Mouse (Mus musculus) liver, embryonic 15.5 days (tissue): ENCODE data around the gene Hopx. TPM values are rescaled to one million over a fixed set of nuclear protein-coding genes. Genes with fewer than 3 reads are reported as not detected.

ENCODE experiments used
- ATAC-seq: fragments of 200-750 bp; cut with Nextera tagmentation; 2 replicates; pipeline ENCODE4 v1.8.0; 2017; ENCODE audit warnings: moderate number of reproducible peaks, mild to moderate bottlenecking, moderate library complexity; ENCODE audit not compliant: insufficient read depth
- H3K27ac ChIP-seq: fragments of 300-500 bp; sonication (generic); replicated peaks from 2 replicates; pipeline ENCODE4 v1.5.1; 2015; ENCODE audit warnings: mild to moderate bottlenecking, inconsistent platforms
- H3K27me3 ChIP-seq: fragments of 300-500 bp; sonication (generic); 2 replicates; pipeline ENCODE4 v1.6.1; 2015; ENCODE audit warnings: mild to moderate bottlenecking, inconsistent platforms
- H3K36me3 ChIP-seq: fragments of 300-500 bp; sonication (generic); replicated peaks from 2 replicates; pipeline ENCODE4 v1.6.1; 2015; ENCODE audit warnings: moderate library complexity, mild to moderate bottlenecking, inconsistent platforms
- H3K4me1 ChIP-seq: fragments of 300-500 bp; sonication (generic); replicated peaks from 2 replicates; pipeline ENCODE4 v1.6.1; 2015; ENCODE audit warnings: inconsistent platforms
- H3K4me2 ChIP-seq: fragments of 300-500 bp; sonication (generic); 2 replicates; pipeline ENCODE4 v1.6.1; 2015; ENCODE audit warnings: moderate library complexity, mild to moderate bottlenecking, inconsistent platforms
- H3K4me3 ChIP-seq: fragments of 300-500 bp; sonication (generic); replicated peaks from 2 replicates; pipeline ENCODE4 v1.5.1; 2015; ENCODE audit warnings: mild to moderate bottlenecking, inconsistent platforms
- H3K9ac ChIP-seq: fragments of 300-500 bp; sonication (generic); 2 replicates; pipeline ENCODE4 v1.6.1; 2015; ENCODE audit warnings: moderate library complexity, mild to moderate bottlenecking, inconsistent platforms
- H3K9me3 ChIP-seq: fragments of 300-500 bp; sonication (generic); replicated peaks from 2 replicates; pipeline ENCODE4 v1.6.1; 2016; ENCODE audit warnings: inconsistent platforms
- WGBS: fragments of 180-500 bp; shearing (Covaris S2); methylation state at CpG from one replicate; pipeline ENCODE4 v1.1.7; 2015; ENCODE audit warnings: mixed read lengths; ENCODE audit not compliant: insufficient replicate concordance; 5-methylcytosine and 5-hydroxymethylcytosine counted together
- polyA plus RNA-seq: library from polyadenylated mRNA; unstranded; fragments of >200 nt; fragmentation: Nextera tagmentation; extraction: Ambion mirVana; gene quantifications from 2 replicates; pipeline ENCODE4 v1.2.1, GENCODE M21; 2015

Hopx gene
- polyA plus RNA-seq, 1 experiment from 2014 or later: 0.13 TPM

DNA sequence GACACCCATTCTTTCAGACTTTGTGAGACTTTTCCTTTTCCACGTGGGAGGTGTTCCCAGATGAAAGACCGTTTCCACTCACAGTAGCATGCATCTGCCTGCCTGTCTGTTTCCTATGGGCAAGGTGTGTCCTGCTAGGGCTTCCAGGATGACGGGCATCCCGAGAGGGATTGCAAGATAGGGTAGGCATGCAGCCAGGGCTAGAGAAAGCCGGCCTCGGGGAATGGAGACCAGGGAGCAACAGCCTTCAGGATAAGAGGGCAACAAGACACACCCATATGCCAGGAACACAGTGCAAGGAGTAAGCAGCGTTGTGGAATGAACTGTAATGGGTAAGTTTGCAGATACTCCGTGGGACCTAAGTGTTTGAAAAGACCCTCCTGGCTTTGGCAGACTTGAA, 47.6 kb downstream of the Hopx start:
- no peak overlapping the region for H3K27ac ChIP-seq
- H3K27me3 ChIP-seq: peaks cover 6% of the 10 kb centered on the region; the same call in 1 of the 2 replicates
- no peaks in the 10 kb centered on the region for H3K36me3 ChIP-seq
- ATAC-seq: no peak
- 59% methylated on average over 8 of the region's 8 CpGs for WGBS
- H3K9ac ChIP-seq: no peak overlapping the region
- no peaks in the 10 kb centered on the region for H3K4me1 ChIP-seq
- H3K4me2 ChIP-seq: no peak overlapping the region
- H3K4me3 ChIP-seq: no peak overlapping the region
- H3K9me3 ChIP-seq: no peaks in the 10 kb centered on the region

- no peak for ATAC-seq
- H3K9ac ChIP-seq: no peak overlapping the region
- H3K27ac ChIP-seq: no peak overlapping the region
- no peaks in the 10 kb centered on the region for H3K36me3 ChIP-seq
- peak overlapping the region; percentile 29 for H3K4me2 ChIP-seq
- H3K9me3 ChIP-seq: no peaks in the 10 kb centered on the region
- 0 out of 2 replicates have a peak overlapping the region, but pooled peaks have one; percentile 11 for H3K4me3 ChIP-seq
- H3K4me1 ChIP-seq: no peaks in the 10 kb centered on the region
- WGBS: 25% methylated on average over 17 of the region's 17 CpGs
- H3K27me3 ChIP-seq: peaks cover 6% of the 10 kb centered on the region; the same call in 1 of the 2 replicates
These were observed 53.4 kb downstream of the Hopx start for GRCm38 (mm10) chr5:77061372-77062038.

DNA sequence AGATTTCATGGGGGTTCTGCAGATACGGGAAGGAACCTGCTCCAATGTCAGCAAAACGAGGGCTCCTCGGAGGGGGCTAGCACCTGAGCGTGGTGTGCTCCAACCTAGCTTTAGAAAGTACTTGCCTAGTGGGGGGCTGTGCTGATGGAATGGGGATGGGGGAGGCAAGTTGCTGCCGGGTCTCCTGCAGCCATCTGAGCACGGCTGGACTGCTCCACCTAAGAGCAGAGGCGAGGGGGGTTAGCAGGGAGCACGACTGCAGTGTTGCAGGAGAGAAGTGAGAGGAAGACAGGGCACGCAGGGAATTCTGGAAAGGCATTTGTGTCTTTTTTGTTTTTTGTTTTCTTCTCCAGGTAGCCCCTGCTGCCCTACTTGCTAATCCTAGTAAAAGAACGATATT, 54.6 kb downstream of the Hopx start:
- no peak overlapping the region for H3K9ac ChIP-seq
- no peaks in the 10 kb centered on the region for H3K9me3 ChIP-seq
- WGBS: 44% methylated on average over 10 of the region's 10 CpGs
- H3K36me3 ChIP-seq: no peaks in the 10 kb centered on the region
- H3K4me1 ChIP-seq: no peaks in the 10 kb centered on the region
- H3K4me3 ChIP-seq: no peak overlapping the region
- peaks cover 6% of the 10 kb centered on the region; the same call in 1 of the 2 replicates for H3K27me3 ChIP-seq
- ATAC-seq: no peak
- no peak overlapping the region for H3K4me2 ChIP-seq
- no peak overlapping the region for H3K27ac ChIP-seq

GRCm38 (mm10) chr5:77056881-77057440, 58.0 kb downstream of the Hopx start:
- H3K4me2 ChIP-seq: no peak overlapping the region
- H3K27ac ChIP-seq: no peak overlapping the region
- H3K9ac ChIP-seq: no peak overlapping the region
- 73% methylated on average over 12 of the region's 12 CpGs for WGBS
- no peaks in the 10 kb centered on the region; the same call in 1 of the 2 replicates for H3K27me3 ChIP-seq
- H3K4me3 ChIP-seq: no peak overlapping the region
- H3K9me3 ChIP-seq: no peaks in the 10 kb centered on the region
- H3K36me3 ChIP-seq: no peaks in the 10 kb centered on the region
- no peak for ATAC-seq
- H3K4me1 ChIP-seq: no peaks in the 10 kb centered on the region

GRCm38 (mm10) chr5:77052616-77053015, 62.3 kb downstream of the Hopx start:
- Histone ChIP-seq H3K9ac (no peak overlapping the region), H3K4me2 (no peak overlapping the region), H3K27ac (no peak overlapping the region), H3K9me3 (no peaks in the 10 kb centered on the region), H3K36me3 (no peaks in the 10 kb centered on the region), H3K4me1 (no peaks in the 10 kb centered on the region), H3K27me3 (no peaks in the 10 kb centered on the region), H3K4me3 (no peak overlapping the region)
- WGBS: 74% methylated on average over 5 of the region's 5 CpGs
- ATAC-seq: no peak

- Histone ChIP-seq H3K4me2 (no peak overlapping the region), H3K9ac (no peak overlapping the region), H3K27me3 (no peaks in the 10 kb centered on the region), H3K36me3 (no peaks in the 10 kb centered on the region), H3K9me3 (no peaks in the 10 kb centered on the region), H3K4me3 (no peak overlapping the region), H3K27ac (no peak overlapping the region), H3K4me1 (peaks cover 5% of the 10 kb centered on the region; the same call in 1 of the 2 replicates)
- 23% methylated on average over 5 of the region's 5 CpGs for whole genome bisulfite sequencing
- ATAC-seq: no peak
These were observed 70.6 kb downstream of the Hopx start for GRCm38 (mm10) chr5:77044362-77044761.

- H3K27ac ChIP-seq: no peak overlapping the region
These were observed 75.5 kb downstream of the Hopx start for GRCm38 (mm10) chr5:77039391-77039790.

GRCm38 (mm10) chr5:77038451-77038850, 76.5 kb downstream of the Hopx start:
- no peak for ATAC-seq
- no peaks in the 10 kb centered on the region for H3K9me3 ChIP-seq
- no peak overlapping the region for H3K9ac ChIP-seq
- no peak overlapping the region for H3K27ac ChIP-seq
- no peak overlapping the region for H3K4me3 ChIP-seq
- H3K27me3 ChIP-seq: no peaks in the 10 kb centered on the region
- 78% methylated on average over 10 of the region's 10 CpGs for WGBS
- H3K4me1 ChIP-seq: peaks cover 11% of the 10 kb centered on the region; the same call in 1 of the 2 replicates
- no peaks in the 10 kb centered on the region for H3K36me3 ChIP-seq
- no peak overlapping the region for H3K4me2 ChIP-seq

More at GRCm38 (mm10) chr5:77039391-77039790, 75.5 kb downstream of the Hopx start:
- Histone ChIP-seq H3K9ac (no peak overlapping the region), H3K4me3 (no peak overlapping the region), H3K9me3 (no peaks in the 10 kb centered on the region), H3K36me3 (no peaks in the 10 kb centered on the region), H3K4me1 (peaks cover 11% of the 10 kb centered on the region; the same call in 1 of the 2 replicates), H3K4me2 (no peak overlapping the region), H3K27me3 (no peaks in the 10 kb centered on the region)
- ATAC-seq: no peak

Other genes with a start within 250 kb of the Hopx start
- gene Aasdh, start 209.6 kb downstream of the Hopx start, polyA plus RNA-seq: 5.0 and 5.3 TPM in 2 replicates
- gene Paics, start 163.8 kb downstream of the Hopx start, polyA plus RNA-seq: 157 and 158 TPM in 2 replicates
- 21.9 and 23.1 TPM in 2 replicates for gene Ppat, start 163.5 kb downstream of the Hopx start, polyA plus RNA-seq
- gene Srp72, start 140.4 kb downstream of the Hopx start, polyA plus RNA-seq: 40.0 and 41.3 TPM in 2 replicates
- gene Arl9, start 111.1 kb downstream of the Hopx start, polyA plus RNA-seq: 0.38 TPM in 1 of 2 replicates, not detected in the other
- gene Thegl, start 99.1 kb downstream of the Hopx start, polyA plus RNA-seq: 0.16 and 0.32 TPM in 2 replicates
- gene Spink2, start 96.3 kb upstream of the Hopx start, polyA plus RNA-seq: 0.21 TPM in 1 of 2 replicates, not detected in the other
- 6.4 and 6.8 TPM in 2 replicates for gene Rest, start 150.4 kb upstream of the Hopx start, polyA plus RNA-seq
- gene Noa1, start 195.0 kb upstream of the Hopx start, polyA plus RNA-seq: 18.1 and 18.2 TPM in 2 replicates
- 24.9 and 26.0 TPM in 2 replicates for gene Polr2b, start 195.0 kb upstream of the Hopx start, polyA plus RNA-seq